Mouse (Mus musculus) liver, postnatal 0 days (tissue): ENCODE data around the gene Efna5.

Experiments
- CTCF ChIP-seq: sonication (generic); IDR thresholded peaks from 2 replicates; pipeline ENCODE4 v1.5.1; 2016; ENCODE audit warnings: antibody characterized with exemption, low read depth
- EP300 ChIP-seq: IDR thresholded peaks from 2 replicates; pipeline ENCODE4 v1.6.1; 2016; ENCODE audit warnings: antibody characterized with exemption, low read depth, mild to moderate bottlenecking

DNA sequence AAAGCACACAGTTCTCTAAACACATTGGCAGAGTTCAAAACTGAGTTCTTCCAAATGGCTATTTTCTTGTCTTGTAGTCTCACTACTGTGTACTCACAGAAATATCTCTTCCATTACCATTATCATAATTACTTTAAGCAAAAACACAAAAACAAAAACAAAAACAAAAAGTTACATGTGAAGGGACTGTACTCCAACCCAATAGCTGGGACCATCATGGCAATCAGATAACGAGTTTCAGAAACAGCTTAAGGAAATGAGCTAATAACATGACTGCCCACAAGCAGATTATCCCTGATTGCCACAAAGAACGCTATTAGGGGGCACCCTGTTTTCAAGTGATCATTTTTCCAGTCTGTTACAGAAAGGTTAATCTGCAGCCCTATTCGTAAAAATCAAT lies 93.3 kb downstream of the Efna5 start:
- no peak for TF ChIP-seq CTCF
- no peak for TF ChIP-seq EP300
